Mouse (Mus musculus) spleen, adult 18-20 months (tissue): ENCODE data around the gene Fto.

ENCODE experiments used
- DNase-seq, 2 experiments: peaks; one replicate each; pipeline ENCODE4 v3.0.0; 2022; ENCODE audit warnings: mixed read lengths in 2 of 2

The Fto gene

DNA sequence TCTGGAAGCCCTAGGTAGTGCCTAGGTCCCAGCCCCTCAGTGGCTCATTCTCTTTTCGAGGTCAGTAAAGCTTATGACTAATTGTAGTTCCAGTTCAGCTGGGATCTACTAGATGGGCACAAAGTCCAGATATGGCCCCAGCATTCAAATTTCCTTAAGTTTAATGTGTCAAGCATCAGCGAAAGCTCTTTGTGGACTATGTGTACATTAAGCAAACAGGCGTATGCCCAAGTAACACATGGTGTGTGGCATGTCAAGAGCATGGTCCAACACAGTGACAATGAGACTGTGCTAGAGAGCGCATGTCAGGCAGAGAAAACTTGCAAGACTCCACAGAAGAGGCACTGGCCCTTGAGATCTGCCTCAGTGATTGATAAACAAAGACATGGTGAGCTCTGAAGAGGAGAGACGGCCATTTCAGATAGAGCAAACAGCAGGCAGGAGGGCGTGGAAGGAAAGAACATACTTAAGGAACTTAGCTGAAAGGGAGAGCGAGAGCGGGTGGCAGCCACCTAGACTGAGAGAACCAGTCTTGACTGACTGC, 192.2 kb downstream of the Fto start:
- no peak for DNase-seq

DNA sequence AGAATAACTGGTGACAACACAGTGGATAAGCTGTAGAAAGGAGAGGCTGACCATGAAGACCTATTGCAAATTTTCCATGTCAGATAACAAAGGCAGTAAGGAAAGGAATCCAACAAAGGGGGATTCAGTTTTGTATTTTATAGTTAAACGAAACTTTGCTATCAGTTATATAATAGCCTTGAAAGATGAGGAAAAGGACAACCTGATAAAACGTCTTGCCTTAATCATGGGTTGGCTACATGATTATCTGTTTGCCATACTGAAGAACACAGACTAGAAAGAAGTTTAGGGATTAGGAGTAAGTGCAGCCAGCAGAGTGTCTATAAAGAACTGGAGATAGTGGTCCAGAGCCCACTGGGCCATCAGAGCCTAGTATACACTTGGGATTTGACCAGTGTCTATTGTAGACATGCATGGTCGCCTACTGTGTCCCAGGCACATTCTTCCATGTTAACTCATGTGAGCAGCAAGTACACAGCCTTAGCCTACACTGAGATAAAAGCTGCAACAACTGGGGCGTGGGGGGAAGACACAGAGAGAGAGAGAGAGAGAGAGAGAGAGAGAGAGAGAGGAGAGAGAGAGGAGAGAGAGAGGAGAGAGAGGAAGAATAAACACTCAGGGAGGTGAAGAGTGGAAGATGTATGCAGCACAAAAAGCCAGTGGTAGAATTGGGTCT, 192.8 kb downstream of the Fto start:
- no peak for DNase-seq

DNA sequence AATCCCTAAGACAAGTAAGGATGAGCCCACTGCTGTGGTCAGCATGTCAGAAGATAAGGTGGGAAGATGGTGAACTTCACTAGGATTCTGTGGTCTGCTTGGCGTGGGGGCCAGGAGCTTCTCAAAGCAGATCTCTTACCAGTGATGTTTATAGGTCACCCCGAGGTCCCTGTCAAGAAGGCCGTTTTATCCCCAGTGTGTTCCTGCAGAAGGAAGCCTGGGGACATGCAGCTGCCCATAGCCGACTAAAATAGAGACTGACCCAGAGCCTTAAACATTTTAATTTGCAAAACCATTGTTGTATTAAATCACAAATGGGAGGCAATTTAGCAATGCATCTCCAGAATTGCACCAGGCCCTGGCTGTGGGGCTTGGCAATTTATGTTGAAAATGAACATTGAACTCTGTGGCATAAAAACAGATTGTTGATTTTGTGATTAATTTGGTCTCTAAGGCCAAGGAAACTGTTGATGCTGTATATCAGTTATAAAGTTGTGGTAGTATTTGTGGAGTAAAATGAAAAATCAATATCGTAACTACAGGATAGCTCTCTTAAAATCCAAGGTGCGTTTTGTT, 193.4 kb downstream of the Fto start:
- DNase-seq, result no peak

DNA sequence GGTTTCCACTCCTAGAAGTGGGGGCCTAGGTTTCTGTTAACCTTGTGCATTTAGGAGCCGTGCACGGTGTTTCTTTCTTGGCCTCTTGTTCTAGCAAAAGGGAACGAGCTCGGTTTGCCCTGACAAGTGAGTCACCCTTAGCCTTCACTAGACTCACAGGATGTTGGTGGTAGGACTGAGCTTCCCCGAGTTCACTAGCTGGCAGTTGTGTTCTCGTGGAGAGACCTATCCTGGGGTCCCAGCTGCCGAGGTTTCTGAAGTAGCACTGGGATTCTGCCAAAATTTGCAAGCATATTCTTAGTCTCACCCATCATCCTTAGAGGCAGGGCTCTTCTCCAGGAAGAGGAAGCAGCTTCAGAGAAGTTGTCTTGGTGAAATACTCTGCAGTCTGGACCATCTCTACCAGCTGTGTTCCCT, 194.4 kb downstream of the Fto start:
- DNase-seq, result no peak

DNA sequence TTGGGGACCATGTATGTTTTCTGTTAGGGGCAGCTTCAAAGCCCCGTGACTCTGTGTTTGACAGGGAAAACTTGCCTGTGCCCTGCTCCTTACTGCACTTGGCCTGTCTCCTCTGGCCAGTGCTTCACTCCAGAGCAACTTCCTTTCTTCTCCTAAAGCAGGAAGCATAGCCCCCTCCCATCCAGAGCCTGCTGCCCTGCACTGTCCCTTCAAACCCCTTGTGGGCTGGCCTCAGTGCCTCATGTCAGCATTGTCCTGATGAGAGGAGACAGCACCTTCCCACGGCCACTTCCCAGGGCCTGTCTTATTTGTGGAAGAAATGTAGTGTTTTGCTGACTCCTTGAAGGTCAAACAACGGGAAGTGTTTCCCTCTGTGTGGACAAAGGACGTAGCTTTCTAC, 195.0 kb downstream of the Fto start:
- DNase-seq, result no peak

DNA sequence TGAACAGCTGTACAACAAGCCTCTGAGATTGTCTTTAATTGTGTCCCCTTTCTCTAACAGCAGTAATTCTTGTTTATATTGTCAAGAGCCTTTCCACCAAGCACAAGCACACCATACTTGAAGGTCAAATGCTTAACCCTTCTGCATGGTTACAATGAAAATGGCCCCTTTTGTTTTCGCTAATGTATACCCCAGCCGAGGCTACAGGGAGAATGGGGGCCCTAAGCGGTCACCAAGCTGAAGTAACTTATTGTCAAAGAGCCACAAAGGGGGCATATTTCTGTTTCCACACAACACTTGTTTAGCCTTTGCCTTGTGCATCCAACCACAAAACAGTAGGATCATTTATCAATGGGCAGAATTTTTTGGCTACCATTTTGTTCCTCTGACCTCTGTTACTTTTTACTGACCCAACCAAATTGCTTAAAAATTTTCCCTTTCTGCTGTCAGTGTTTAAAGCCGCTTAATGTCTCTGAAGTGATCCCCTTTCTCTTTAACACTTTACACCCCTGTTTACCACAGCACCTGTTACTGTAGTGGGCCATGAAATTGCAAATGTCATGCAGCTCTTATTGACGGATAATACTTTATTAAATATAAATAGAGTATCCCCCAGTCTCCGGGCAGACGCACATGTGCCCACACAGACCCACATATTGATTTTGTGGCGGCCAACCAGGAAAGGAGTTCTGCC, 196.0 kb downstream of the Fto start:
- DNase-seq, result no peak

GRCm38 (mm10) chr8:91509900-91510260, 196.6 kb downstream of the Fto start:
- DNase-seq, result no peak

DNA sequence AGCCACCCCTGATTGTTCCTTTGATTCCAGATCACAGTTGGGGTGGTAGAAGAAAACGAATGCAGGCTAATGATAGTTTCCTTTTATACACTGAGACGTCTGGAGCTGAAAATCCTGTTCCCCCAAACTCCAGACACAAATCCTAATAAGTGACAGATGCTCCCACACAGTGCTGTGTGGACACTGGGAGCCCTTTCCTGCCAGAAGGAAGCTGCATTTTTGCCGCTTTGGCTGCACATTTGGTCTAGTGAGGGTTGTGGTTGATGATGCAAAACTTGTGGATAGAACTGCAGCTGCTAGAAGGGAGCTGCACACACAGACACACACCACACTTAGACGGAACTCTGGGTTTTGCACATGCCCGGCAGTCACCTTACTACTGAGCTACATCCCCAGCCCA, 197.4 kb downstream of the Fto start:
- DNase-seq, result no peak

- DNase-seq, result no peak
Measured at GRCm38 (mm10) chr8:91511943-91512342, 198.6 kb downstream of the Fto start.

DNA sequence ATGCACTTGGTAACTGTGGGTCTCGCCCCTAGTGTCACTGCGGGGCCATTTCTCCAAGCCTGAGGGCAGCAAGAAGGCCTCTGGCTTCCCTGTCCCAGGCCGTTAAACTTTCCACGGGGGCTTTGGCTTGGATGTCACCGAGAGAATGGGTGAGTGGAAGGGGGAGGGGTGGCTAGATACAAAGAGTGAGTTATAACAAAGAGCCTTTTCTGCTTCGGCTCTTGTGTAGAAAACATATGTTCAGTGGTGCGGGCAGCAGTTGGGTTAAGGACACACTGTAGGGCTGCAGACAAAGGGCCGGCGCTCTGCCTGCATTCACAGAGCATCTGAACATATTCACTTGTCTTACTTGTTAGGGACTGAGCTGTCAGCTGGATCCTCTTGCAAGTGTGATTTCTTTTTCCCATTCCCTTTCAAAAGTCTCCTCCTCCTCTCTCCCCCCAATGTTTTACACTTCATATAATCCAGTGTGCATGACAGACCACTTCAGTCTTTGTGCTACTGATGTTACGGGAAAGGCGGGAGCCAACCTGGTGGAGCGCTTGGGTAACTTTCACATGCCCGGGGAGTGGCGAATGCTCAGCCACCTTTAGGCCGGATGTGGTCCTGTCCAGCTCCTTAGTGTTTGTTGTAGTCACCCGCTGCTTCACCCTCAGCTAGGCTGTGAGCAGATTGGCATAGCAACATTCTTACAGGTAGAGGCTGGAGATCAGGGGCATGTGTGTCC, 201.6 kb downstream of the Fto start:
- no peak for DNase-seq

- DNase-seq, result no peak
Measured at GRCm38 (mm10) chr8:91516422-91516821, 203.1 kb downstream of the Fto start.

- no peak for DNase-seq
Measured at GRCm38 (mm10) chr8:91518085-91518484, 204.8 kb downstream of the Fto start.

- DNase-seq, result no peak
Measured at GRCm38 (mm10) chr8:91522201-91522600, 208.9 kb downstream of the Fto start.

DNA sequence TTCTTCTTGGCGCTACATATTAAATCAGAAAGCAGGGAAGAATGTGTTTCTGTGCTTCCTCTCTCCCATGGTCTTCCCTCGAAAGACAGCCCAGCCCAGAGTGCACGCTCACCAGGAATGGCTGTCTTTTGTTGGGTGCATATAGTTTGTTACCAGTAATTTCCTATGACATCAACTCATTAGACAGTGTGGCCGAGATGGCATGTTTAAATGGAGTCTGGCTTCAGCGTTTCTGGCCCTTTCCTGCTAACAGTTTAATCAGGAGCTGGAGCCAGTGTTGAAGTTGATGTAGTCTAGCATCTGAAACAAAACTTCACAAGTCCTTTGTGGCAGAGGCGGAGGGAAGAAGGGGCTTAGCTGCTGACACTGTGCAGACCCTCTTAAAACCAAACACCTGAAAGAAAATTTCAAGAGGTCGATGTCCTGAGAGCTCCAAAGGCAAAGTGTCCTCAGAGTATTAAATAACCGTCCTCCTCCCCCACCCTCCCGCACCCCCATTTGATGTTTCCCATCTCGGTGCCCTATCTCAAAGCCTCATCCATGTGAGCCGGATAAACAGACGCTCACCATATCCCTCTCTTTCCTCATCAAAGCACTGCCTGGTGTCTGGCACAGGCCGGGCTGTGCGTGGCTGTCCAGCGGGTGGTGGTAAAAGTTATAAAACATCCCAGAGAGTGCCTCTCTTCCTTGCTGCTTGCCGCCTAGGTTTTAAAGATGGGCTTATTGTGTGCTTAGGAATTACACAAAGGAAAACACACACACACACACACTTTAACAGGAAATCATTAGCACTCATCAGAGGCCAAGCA, 210.9 kb downstream of the Fto start:
- DNase-seq, result no peak

DNA sequence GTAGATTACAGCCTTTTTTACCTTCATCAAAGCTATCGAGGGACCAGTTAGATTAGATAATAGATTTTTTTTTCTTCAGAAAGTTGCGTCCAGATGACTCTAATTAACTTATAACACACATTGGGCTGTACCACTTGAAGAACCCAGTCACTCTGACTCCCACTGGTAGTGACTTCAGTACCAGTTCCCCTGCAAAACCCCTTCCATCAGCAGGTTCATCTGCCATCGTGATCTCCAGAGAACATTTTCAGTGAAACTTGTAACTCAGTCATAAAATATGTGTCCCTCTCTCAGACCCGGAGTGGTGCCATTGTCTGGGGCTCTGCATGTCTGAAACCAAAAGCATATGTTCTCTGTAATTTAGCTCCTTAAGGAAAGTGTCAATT, 211.5 kb downstream of the Fto start:
- no peak for DNase-seq

DNA sequence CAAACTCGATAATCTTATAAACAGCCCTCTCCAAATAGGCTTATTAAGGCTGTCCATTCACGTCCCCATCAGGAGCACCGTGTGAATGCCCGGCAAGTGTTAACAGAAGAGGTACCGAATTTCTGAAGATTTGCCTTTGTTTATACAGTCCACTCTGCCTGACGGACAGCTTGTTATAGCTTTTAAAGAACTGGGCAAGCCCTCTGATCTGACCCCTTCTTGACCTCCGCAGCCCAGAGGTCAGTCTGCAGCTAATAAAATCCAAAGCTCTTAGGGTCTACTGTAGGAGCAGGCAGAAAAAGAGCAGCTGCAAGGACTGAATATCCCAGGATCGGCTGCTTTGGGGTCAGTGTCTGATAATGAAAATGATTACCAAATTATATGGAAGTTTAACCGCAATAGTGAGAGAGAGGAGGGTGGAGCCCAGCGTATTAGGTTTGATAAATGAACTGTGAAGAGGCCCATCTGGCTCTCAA, 212.1 kb downstream of the Fto start:
- DNase-seq, result no peak

GRCm38 (mm10) chr8:91528967-91529366, 215.6 kb downstream of the Fto start:
- DNase-seq, result no peak

DNA sequence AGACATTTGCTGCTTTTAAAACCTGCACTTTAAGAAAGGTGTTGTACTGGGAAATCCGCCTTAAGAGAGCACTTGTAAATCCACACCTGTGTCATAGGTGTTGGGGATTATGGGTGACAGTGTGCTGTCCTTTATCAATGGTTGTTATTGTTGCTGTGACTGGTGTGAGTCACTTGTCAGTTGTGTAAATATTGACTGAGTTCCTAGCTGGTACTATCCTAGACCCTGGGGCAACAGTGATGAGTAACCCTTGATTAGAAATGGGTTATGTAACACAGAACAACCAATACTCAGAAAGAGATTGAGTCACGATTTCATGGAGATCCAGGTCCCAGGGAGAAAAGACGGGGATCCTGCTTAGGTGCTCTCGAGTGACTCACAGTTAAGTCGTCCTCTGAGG, 216.4 kb downstream of the Fto start:
- no peak for DNase-seq

DNA sequence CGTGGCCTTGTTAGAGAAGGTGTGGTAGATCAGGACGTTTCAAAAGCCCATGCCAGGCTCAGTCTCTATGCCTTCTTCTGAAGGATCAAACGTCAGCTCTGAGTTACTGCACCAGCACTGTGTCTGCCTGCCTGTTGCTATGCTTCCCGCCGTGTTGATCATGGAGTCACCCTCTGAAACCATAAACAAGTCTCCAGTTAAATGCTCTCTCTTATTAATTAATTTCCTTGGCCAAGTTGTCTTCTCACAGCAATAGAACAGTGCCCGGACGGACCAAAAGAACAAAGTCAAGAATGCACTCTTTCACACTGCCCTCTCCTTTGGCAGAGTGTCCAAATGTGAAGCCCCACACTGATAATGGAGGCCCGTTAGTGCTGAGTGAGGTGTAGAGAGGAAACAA, 217.3 kb downstream of the Fto start:
- no peak for DNase-seq

- peak; percentile 16 to 60 for DNase-seq
Measured at GRCm38 (mm10) chr8:91531971-91532370, 218.6 kb downstream of the Fto start.

GRCm38 (mm10) chr8:91532671-91533436, 219.5 kb downstream of the Fto start:
- no peak for DNase-seq

GRCm38 (mm10) chr8:91534752-91535151, 221.4 kb downstream of the Fto start:
- no peak for DNase-seq
